Mouse (Mus musculus): Measurements from ENCODE around the gene Ddx20.

Ddx20 gene

GRCm38 (mm10) chr3:105668161-105668560, 19.2 kb downstream of the Ddx20 start:
- DNase-seq (ENCODE audit: low spot score in 2 of 2): no peak

- DNase-seq (ENCODE audit: low spot score in 2 of 2): no peak
These were observed 20.3 kb downstream of the Ddx20 start for GRCm38 (mm10) chr3:105666996-105667523.

- DNase-seq (ENCODE audit: low spot score in 2 of 2): no peak
These were observed 22.1 kb downstream of the Ddx20 start for GRCm38 (mm10) chr3:105665105-105665765.

- DNase-seq (ENCODE audit: low spot score in 2 of 2): no peak
These were observed 24.3 kb downstream of the Ddx20 start for GRCm38 (mm10) chr3:105663043-105663442.

GRCm38 (mm10) chr3:105660530-105660929, 26.8 kb downstream of the Ddx20 start:
- DNase-seq (ENCODE audit: low spot score in 2 of 2): no peak

- DNase-seq (ENCODE audit: low spot score in 2 of 2): no peak
These were observed 32.3 kb downstream of the Ddx20 start for GRCm38 (mm10) chr3:105655031-105655585.

GRCm38 (mm10) chr3:105653544-105654380, 33.6 kb downstream of the Ddx20 start:
- no peak for DNase-seq (ENCODE audit: low spot score in 2 of 2)

GRCm38 (mm10) chr3:105648889-105649567, 38.3 kb downstream of the Ddx20 start:
- DNase-seq (ENCODE audit: low spot score in 2 of 2): no peak

GRCm38 (mm10) chr3:105643566-105643965, 43.8 kb downstream of the Ddx20 start:
- no peak for DNase-seq (ENCODE audit: low spot score in 2 of 2)

- peak in 1 of 2 experiments; percentile 17 for DNase-seq (ENCODE audit: low spot score in 2 of 2)
These were observed 45.2 kb downstream of the Ddx20 start for GRCm38 (mm10) chr3:105642186-105642585.

- no peak for DNase-seq (ENCODE audit: low spot score in 2 of 2)
These were observed 54.4 kb downstream of the Ddx20 start for GRCm38 (mm10) chr3:105633021-105633420.

GRCm38 (mm10) chr3:105632296-105632695, 55.1 kb downstream of the Ddx20 start:
- DNase-seq (ENCODE audit: low spot score in 2 of 2): no peak
